Mouse (Mus musculus): ENCODE results near the gene Gpr107.

Gene Gpr107

GRCm38 (mm10) chr2:31127219-31127618 lies 24.9 kb upstream of the Gpr107 start:
- DNase-seq: peak in 1 of 2 experiments; percentile 25

GRCm38 (mm10) chr2:31127899-31128298 lies 24.2 kb upstream of the Gpr107 start:
- DNase-seq: peak in 1 of 2 experiments; percentile 34

- DNase-seq: peak in 1 of 2 experiments; percentile 42
Observed at GRCm38 (mm10) chr2:31129742-31130518, 22.2 kb upstream of the Gpr107 start.

- peak in 1 of 2 experiments; percentile 27 for DNase-seq
Observed at GRCm38 (mm10) chr2:31130815-31131299, 21.3 kb upstream of the Gpr107 start.

- peak; percentile 72 to 79 for DNase-seq
Observed at GRCm38 (mm10) chr2:31132682-31133081, 19.4 kb upstream of the Gpr107 start.

GRCm38 (mm10) chr2:31133981-31134380 lies 18.1 kb upstream of the Gpr107 start:
- DNase-seq: no peak

- peak; percentile 43 to 52 for DNase-seq
Observed at GRCm38 (mm10) chr2:31135512-31135931, 16.6 kb upstream of the Gpr107 start.

- peak in 1 of 2 experiments; percentile 49 for DNase-seq
Observed at GRCm38 (mm10) chr2:31136338-31136737, 15.8 kb upstream of the Gpr107 start.

- peak; percentile 33 to 47 for DNase-seq
Observed at GRCm38 (mm10) chr2:31137018-31137590, 15.0 kb upstream of the Gpr107 start.

GRCm38 (mm10) chr2:31139174-31139632 lies 12.9 kb upstream of the Gpr107 start:
- peak; percentile 50 to 51 for DNase-seq

GRCm38 (mm10) chr2:31139991-31140771 lies 11.9 kb upstream of the Gpr107 start:
- DNase-seq: peak in 1 of 2 experiments; percentile 39

GRCm38 (mm10) chr2:31140772-31141073 lies 11.4 kb upstream of the Gpr107 start:
- no peak for DNase-seq

- peak; percentile 68 to 75 for DNase-seq
Observed at GRCm38 (mm10) chr2:31141074-31141866, 10.8 kb upstream of the Gpr107 start.

- DNase-seq: peak; percentile 88 to 91
Observed at GRCm38 (mm10) chr2:31141867-31142454, 10.2 kb upstream of the Gpr107 start, which contains the start of gene Fnbp1. TSS of gene Fnbp1 (minus strand) at chr2:31142008.

- DNase-seq: no peak
Observed at GRCm38 (mm10) chr2:31142505-31142904, 9.6 kb upstream of the Gpr107 start.

- no peak for DNase-seq
Observed at GRCm38 (mm10) chr2:31143326-31143725, 8.8 kb upstream of the Gpr107 start.

GRCm38 (mm10) chr2:31143768-31144695 lies 8.1 kb upstream of the Gpr107 start:
- DNase-seq: no peak

GRCm38 (mm10) chr2:31144901-31145300 lies 7.2 kb upstream of the Gpr107 start:
- no peak for DNase-seq

- DNase-seq: no peak
Observed at GRCm38 (mm10) chr2:31147054-31147453, 5.1 kb upstream of the Gpr107 start.

GRCm38 (mm10) chr2:31150762-31151161 lies 1.4 kb upstream of the Gpr107 start:
- DNase-seq: peak in 1 of 2 experiments; percentile 35

GRCm38 (mm10) chr2:31156846-31157245 lies 4.7 kb downstream of the Gpr107 start:
- DNase-seq: no peak

All from cerebellum, adult 18-20 months (tissue).